Mouse (Mus musculus) liver, embryonic 14.5 days (tissue): ENCODE results near the gene Slc35b1.

Source experiments
- CTCF ChIP-seq: IDR thresholded peaks from 2 replicates; pipeline ENCODE4 v1.5.1; 2016; ENCODE audit warnings: antibody characterized with exemption, low read depth, control low read depth
- EP300 ChIP-seq: IDR thresholded peaks from 2 replicates; pipeline ENCODE4 v1.6.1; 2016; ENCODE audit warnings: antibody characterized with exemption, low read depth

GRCm38 (mm10) chr11:95393500-95393816 is 9.0 kb downstream of the Slc35b1 start:
- TF ChIP-seq CTCF (no peak), EP300 (no peak)
